Mouse (Mus musculus): Measurements from ENCODE around the gene Vmn1r234. TPM values are rescaled to one million over a fixed set of nuclear protein-coding genes. Genes with fewer than 3 reads are reported as not detected.

Vmn1r234 gene
- total RNA-seq, 1 experiment = not detected

DNA sequence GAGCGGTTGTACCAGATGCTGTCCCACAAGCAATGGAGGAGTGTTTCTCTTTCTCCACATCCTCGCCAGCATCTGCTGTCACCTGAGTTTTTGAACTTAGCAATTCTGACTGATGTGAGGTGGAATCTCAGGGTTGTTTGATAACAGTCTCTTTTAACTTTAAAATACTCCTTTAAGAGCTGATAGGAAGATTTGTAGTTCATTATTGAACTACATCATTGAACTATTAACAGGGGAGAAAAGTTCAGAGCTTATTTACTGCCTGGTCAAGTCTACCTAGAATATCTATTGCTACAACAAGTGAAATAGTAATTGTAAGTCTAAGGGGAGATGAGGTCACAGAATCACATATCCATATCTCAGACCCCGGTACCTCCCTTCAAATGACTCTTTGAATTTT, 56.8 kb downstream of the Vmn1r234 start, which contains the start of gene Vmn1r236:
Vmn1r236 (plus strand) TSS at position 301 of the 400 bp plus-strand sequence.
- Histone ChIP-seq H3K36me3 (ENCODE audit: control insufficient read depth, insufficient read depth, low read length, poor library complexity, severe bottlenecking) (no peaks in the 10 kb centered on the region), H3K4me1 (ENCODE audit: control insufficient read depth in 2 of 2, insufficient read depth in 2 of 2, low read length in 2 of 2, poor library complexity in 1 of 2) (no peaks in the 10 kb centered on the region), H3K9ac (ENCODE audit: insufficient read depth, low read depth, low read length, poor library complexity, severe bottlenecking) (no peak within 1 kb of the TSS), H3K4me3 (ENCODE audit: insufficient read depth in 1 of 2, low read depth in 1 of 2, low read length in 2 of 2, poor library complexity in 1 of 2, severe bottlenecking in 1 of 2) (no peak within 1 kb of the TSS), H3K9me3 (ENCODE audit: control insufficient read depth, insufficient read depth, low read depth, low read length) (no peaks in the 10 kb centered on the region), H3K27ac (ENCODE audit: insufficient read depth, low read depth, low read length, poor library complexity, severe bottlenecking) (no peak within 1 kb of the TSS)
- TF ChIP-seq ZC3H11A (IDR thresholded peaks at IDR 0.05; ENCODE audit: borderline replicate concordance, low read depth, low read length) = no peak
- no peak for TF ChIP-seq HCFC1 (IDR thresholded peaks at IDR 0.05; ENCODE audit: borderline replicate concordance, insufficient read depth, low read length)
- TF ChIP-seq CHD2 (IDR thresholded peaks at IDR 0.05; ENCODE audit: low read depth, low read length) = no peak
- no peak for TF ChIP-seq MAFK (IDR thresholded peaks at IDR 0.05; ENCODE audit: insufficient read depth, low read depth, low read length)
- no peak for TF ChIP-seq ZNF384 (IDR thresholded peaks at IDR 0.05; ENCODE audit: low read depth, low read length)
- in situ Hi-C loops (cut with MboI; ENCODE audit: low sequenced_read_pairs in 2 of 2, unreplicated experiment in 2 of 2) = no loop called here
- DNase-seq (ENCODE audit: low read depth, low spot score) = no peak

DNA sequence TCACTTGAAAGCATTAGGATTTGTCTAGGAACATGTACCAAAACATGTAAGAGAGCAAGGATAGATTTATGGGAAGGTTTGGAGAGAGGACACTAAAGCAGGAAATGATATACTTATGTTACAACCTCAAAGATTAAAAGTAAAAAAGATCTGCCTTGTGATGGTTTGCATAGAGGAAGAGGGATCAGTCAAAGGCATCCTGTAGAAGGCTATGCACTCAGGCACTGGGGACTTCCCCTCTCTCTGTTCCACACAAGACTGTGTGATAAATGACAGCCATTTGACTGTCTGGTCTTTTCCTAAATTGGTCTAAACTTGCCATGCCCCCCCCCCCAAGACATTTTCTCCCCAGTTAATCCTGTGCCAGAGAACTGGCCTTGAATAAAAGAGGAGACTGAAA, 58.5 kb downstream of the Vmn1r234 start:
- H3K9me3 ChIP-seq (ENCODE audit: control insufficient read depth, insufficient read depth, low read depth, low read length) = no peaks in the 10 kb centered on the region
- H3K36me3 ChIP-seq (ENCODE audit: control insufficient read depth, insufficient read depth, low read length, poor library complexity, severe bottlenecking) = no peaks in the 10 kb centered on the region
- in situ Hi-C loops (cut with MboI; ENCODE audit: low sequenced_read_pairs in 2 of 2, unreplicated experiment in 2 of 2) = no loop called here
- no peak for DNase-seq (ENCODE audit: low read depth, low spot score)
- no peak overlapping the region for H3K4me3 ChIP-seq (ENCODE audit: insufficient read depth in 1 of 2, low read depth in 1 of 2, low read length in 2 of 2, poor library complexity in 1 of 2, severe bottlenecking in 1 of 2)
- H3K27ac ChIP-seq (ENCODE audit: insufficient read depth, low read depth, low read length, poor library complexity, severe bottlenecking) = no peak overlapping the region
- no peaks in the 10 kb centered on the region for H3K4me1 ChIP-seq (ENCODE audit: control insufficient read depth in 2 of 2, insufficient read depth in 2 of 2, low read length in 2 of 2, poor library complexity in 1 of 2)
- H3K9ac ChIP-seq (ENCODE audit: insufficient read depth, low read depth, low read length, poor library complexity, severe bottlenecking) = no peak overlapping the region
- TF ChIP-seq HCFC1 (IDR thresholded peaks at IDR 0.05; ENCODE audit: borderline replicate concordance, insufficient read depth, low read length) = no peak
- TF ChIP-seq ZNF384 (IDR thresholded peaks at IDR 0.05; ENCODE audit: low read depth, low read length) = no peak
- no peak for TF ChIP-seq MAFK (IDR thresholded peaks at IDR 0.05; ENCODE audit: insufficient read depth, low read depth, low read length)
- no peak for TF ChIP-seq ZC3H11A (IDR thresholded peaks at IDR 0.05; ENCODE audit: borderline replicate concordance, low read depth, low read length)
- no peak for TF ChIP-seq CHD2 (IDR thresholded peaks at IDR 0.05; ENCODE audit: low read depth, low read length)

Other genes starting within 250 kb of the Vmn1r234 start
- not detected in 2 replicates for gene Vmn1r233, start 229.6 kb upstream of the Vmn1r234 start, total RNA-seq (2012; rRNA removed)
- 18.0 and 19.8 TPM in 2 replicates for gene Zfp160, start 217.2 kb upstream of the Vmn1r234 start, total RNA-seq (2012; rRNA removed)
- gene Vmn1r235, start 30.3 kb downstream of the Vmn1r234 start, total RNA-seq (2012; rRNA removed) = not detected in 2 replicates
- not detected in 2 replicates for gene Vmn1r236, start 56.9 kb downstream of the Vmn1r234 start, total RNA-seq (2012; rRNA removed)
- gene Vmn1r237, start 85.8 kb downstream of the Vmn1r234 start, total RNA-seq (2012; rRNA removed) = not detected in 2 replicates
- 1.7 and 2.4 TPM in 2 replicates for gene Zfp677, start 157.7 kb downstream of the Vmn1r234 start, total RNA-seq (2012; rRNA removed)
- gene Zfp54, start 197.1 kb downstream of the Vmn1r234 start, total RNA-seq (2012; rRNA removed) = 2.7 and 3.3 TPM in 2 replicates
- gene Zfp51, start 224.3 kb downstream of the Vmn1r234 start, total RNA-seq (2012; rRNA removed) = 6.6 and 8.1 TPM in 2 replicates